Mouse (Mus musculus): ENCODE data around the gene Neurl2. TPM values are rescaled to one million over a fixed set of nuclear protein-coding genes. Genes with fewer than 3 reads are reported as not detected.

Gene Neurl2
- total RNA-seq, 4 experiments from 2014 or later: 4.5 to 7.1 (median 5.5) TPM

DNA sequence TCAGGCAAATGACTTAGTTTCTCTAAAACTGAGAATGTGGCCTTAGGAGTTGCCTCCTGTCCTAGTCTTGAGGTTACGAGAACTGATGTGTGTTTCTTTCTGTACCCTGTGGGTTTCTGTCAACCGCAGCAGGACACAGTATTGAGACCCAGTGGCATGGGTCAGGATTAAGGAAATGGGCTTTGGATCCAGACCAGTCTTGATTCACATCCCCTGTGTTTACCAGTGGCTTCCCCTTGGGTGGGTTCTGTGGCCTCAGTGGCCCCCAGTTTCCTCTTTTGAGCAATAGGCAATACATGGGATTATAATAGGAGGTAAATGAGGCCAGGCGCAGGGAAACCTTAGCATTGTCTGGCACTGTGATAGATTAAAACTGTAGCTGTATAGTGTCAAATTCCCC lies 46.2 kb downstream of the Neurl2 start:
- DNase-seq (ENCODE audit: low spot score in 2 of 2): no peak

DNA sequence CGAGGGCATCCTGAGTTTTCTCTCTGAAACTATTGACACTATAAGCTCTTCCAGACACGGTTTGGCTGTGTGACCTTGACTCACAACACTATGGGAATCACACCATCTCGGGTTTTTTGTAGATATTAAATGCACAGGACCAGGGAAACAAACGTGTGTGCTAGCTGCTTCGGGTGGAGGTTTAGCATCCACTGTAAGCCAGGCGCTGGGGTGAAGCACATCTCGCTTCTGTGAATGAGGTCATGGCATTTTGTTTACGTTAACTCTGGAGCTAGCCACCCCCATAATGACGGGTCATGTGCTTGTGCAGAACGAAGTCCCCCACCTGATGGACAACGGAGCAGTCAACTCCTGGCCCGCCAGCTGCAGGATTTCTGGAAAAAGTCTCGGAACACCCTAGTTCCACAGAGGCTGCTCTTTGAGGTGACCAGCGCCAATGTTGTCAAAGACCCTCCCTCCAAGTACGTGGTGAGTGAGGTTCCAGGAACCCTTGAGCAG lies 46.8 kb downstream of the Neurl2 start:
- DNase-seq (ENCODE audit: low spot score in 2 of 2): no peak

DNA sequence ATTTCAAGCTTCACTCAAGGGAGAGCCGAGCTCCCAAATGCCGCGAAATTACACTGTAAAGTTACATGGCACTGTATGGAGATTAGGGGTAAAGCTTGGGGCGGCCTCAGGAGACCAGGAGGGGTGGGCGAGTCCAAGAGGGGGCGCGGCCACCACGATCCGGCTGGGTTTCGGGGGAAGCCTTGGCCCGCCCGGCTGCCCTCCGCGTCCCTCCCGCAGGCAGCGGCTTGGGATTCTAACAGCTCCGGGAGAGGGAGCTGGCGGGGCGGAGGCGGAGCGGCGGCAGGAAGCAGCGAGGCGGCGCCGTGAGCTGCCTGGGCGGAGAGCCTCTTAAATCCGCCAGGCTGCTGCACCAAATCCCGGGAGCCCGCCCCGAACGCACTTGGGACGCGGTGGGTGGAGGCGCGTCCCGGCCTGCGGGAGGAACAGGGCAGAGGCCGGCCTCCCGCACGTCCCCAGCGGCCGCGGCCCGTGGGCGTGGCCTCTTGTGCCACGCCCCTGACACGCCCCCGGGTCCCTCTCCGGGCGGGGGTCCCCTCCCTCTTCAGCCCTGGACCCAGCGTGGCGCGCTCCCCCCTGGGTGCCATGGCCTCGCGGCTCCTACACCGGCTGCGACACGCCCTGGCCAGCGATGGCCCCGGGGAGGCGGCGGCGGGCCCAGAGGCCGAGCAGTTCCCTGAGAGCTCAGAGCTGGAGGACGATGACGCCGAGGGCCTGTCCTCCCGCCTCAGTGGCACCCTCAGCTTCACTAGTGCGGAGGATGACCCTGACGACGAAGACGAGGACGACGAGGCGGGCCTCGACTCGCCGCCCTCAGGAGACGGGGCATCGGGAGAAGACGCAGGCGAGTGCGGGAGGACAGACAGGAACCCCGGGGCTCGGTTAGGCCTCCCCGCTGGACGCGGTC lies 47.5 kb downstream of the Neurl2 start, which contains the start of gene Snx21:
Snx21 (plus strand) TSS at position 343 of the 907 bp plus-strand sequence.
- peak; percentile 76 to 91 for DNase-seq (ENCODE audit: low spot score in 2 of 2)

DNA sequence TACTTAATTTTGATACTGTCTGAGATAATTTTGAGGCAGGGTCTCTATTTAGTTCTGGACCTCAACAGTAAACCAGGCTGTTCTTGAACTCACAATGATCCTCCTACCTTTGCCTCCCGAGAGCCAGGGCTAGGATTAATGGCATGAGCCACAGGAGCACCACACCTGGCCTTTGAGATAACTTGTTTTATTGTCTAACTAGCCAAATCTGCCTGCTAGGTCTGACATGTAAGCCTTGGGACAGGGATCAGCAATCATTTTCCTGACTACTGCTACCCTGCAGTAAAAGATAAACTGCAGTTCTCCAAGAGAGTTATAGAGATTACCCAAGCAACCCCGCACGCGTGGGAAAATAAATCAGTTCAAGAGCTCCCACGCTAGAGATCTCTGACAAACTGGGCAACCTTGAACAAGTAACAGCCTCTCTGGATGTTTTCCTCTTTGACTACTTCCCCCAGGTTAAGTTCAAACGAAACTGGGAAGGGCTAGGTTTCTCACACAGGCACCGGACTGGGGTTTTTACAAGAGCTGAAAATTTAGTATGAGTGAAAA lies 48.3 kb downstream of the Neurl2 start:
- no peak for DNase-seq (ENCODE audit: low spot score in 2 of 2)

DNA sequence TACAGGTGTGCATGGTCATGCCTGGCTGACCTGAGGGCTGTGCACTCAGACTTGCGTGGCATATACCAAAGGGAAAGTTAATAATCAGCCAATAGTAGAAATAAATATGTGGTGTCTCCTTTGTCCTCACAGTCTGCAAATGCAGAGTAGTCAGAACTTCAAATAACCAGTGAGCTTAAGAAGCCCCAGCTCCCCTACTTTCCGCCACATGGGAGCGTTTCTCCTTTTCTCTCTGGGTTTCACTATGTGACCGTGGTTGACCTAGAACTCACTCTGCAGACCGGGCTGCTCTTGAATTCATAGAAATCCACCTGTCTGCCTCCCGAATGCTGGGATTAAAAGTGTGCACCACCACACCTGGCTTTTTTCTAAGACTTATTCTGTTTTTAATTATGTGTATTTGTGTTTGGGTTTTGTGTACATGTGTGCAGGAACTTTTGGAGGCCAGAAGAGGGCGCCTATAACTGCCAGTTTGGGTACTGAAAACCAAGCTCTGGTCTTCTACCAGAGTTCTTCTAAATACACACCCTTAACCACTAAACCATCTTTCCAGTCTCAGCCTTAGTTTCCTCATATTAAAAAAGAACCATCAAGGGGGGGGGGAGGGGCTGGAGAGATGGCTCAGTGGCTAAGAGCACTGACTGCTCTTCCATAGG lies 49.2 kb downstream of the Neurl2 start:
- DNase-seq (ENCODE audit: low spot score in 2 of 2): no peak

DNA sequence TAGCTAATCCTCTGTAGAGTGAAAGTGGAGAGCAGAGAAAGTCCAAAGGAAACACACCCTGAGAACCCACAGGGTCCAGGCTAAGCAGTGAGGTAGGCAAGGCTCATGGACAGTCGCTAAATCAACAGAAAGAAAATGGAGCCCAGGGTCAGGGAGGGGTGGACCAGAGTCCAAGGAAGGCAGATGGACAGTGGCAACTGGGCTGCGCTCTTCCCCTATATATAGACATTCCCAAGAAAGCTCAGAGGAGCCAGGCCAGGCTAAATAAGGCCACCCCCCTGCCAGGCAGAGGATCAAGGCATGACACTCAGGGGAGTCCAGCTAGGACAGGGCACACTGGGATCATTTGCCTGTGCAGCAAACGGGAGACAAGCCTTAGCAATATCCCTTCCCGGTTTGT lies 51.4 kb downstream of the Neurl2 start:
- DNase-seq (ENCODE audit: low spot score in 2 of 2): no peak

Other genes starting within 250 kb of the Neurl2 start
- not detected for gene Wfdc6a, start 248.0 kb downstream of the Neurl2 start, total RNA-seq (2022)
- gene Eppin, start 239.9 kb downstream of the Neurl2 start, total RNA-seq (2022): not detected
- gene Wfdc6b, start 219.9 kb downstream of the Neurl2 start, total RNA-seq (2022): not detected
- not detected for gene Wfdc8, start 219.8 kb downstream of the Neurl2 start, total RNA-seq (2022)
- gene Wfdc16, start 194.7 kb downstream of the Neurl2 start, total RNA-seq (2022): not detected
- not detected for gene Wfdc10, start 177.4 kb downstream of the Neurl2 start, total RNA-seq (2022)
- not detected for gene Wfdc9, start 176.9 kb downstream of the Neurl2 start, total RNA-seq (2022)
- gene Wfdc11, start 159.4 kb downstream of the Neurl2 start, total RNA-seq (2022): not detected
- gene Wfdc13, start 148.3 kb downstream of the Neurl2 start, total RNA-seq (2022): not detected
- not detected for gene Spint4, start 135.0 kb downstream of the Neurl2 start, total RNA-seq (2022)
- gene Spint5, start 118.2 kb downstream of the Neurl2 start, total RNA-seq (2022): not detected
- 1 to 10 TPM; 1.3 to 3.9 (median 2.1) TPM for gene Wfdc3, start 87.5 kb downstream of the Neurl2 start, total RNA-seq (2022)
- 10 to 100 TPM; 32.2 to 38.7 (median 35.5) TPM for gene Dnttip1, start 87.5 kb downstream of the Neurl2 start, total RNA-seq (2022)
- under 1 TPM in 2 of 4 experiments, not detected in 2; 0.50 to 0.53 TPM for gene Ube2c, start 63.6 kb downstream of the Neurl2 start, total RNA-seq (2022)
- gene Tnnc2, start 53.5 kb downstream of the Neurl2 start, total RNA-seq (2022): 1 to 10 TPM in 3 of 4 experiments, not detected in 1; 1.7 to 5.6 (median 4.5) TPM
- 10 to 100 TPM; 46.4 to 53.8 (median 51.0) TPM for gene Snx21, start 47.6 kb downstream of the Neurl2 start, total RNA-seq (2022)
- gene Acot8, start 28.6 kb downstream of the Neurl2 start, total RNA-seq (2022): 10 to 100 TPM; 22.0 to 27.6 (median 26.4) TPM
- gene Zswim3, start 28.4 kb downstream of the Neurl2 start, total RNA-seq (2022): 1 to 10 TPM; 7.1 to 10.0 (median 8.7) TPM
- 10 to 100 TPM; 20.3 to 25.7 (median 23.9) TPM for gene Zswim1, start 10.8 kb downstream of the Neurl2 start, total RNA-seq (2022)
- gene Spata25, start 4.9 kb downstream of the Neurl2 start, total RNA-seq (2022): 1 to 10 TPM in 2 of 4 experiments, not detected in 2; 1.0 to 1.4 TPM
- gene Ctsa, start 583 bp downstream of the Neurl2 start, total RNA-seq (2022): 100 to 1,000 TPM; 112 to 182 (median 135) TPM
- gene Pltp, start 24.3 kb upstream of the Neurl2 start, total RNA-seq (2022): 100 to 1,000 TPM; 103 to 113 (median 109) TPM
- 10 to 100 TPM; 47.7 to 59.4 (median 52.0) TPM for gene Pcif1, start 45.8 kb upstream of the Neurl2 start, total RNA-seq (2022)
- gene Zfp335, start 78.3 kb upstream of the Neurl2 start, total RNA-seq (2022): 10 to 100 TPM; 22.8 to 23.9 (median 23.3) TPM
- gene Mmp9, start 107.3 kb upstream of the Neurl2 start, total RNA-seq (2022): 1 to 10 TPM in 3 of 4 experiments, under 1 TPM in 1; 0.87 to 2.5 (median 1.5) TPM
- gene Slc12a5, start 127.3 kb upstream of the Neurl2 start, total RNA-seq (2022): 100 to 1,000 TPM; 509 to 530 (median 524) TPM
- 10 to 100 TPM; 41.4 to 50.4 (median 44.6) TPM for gene Ncoa5, start 201.4 kb upstream of the Neurl2 start, total RNA-seq (2022)
- gene Cd40, start 222.2 kb upstream of the Neurl2 start, total RNA-seq (2022): under 1 TPM; 0.23 to 0.81 (median 0.59) TPM

Measured in left cerebral cortex, adult 8-10 months (tissue).